Mouse (Mus musculus): Measurements from ENCODE around the gene Nts. TPM values are rescaled to one million over a fixed set of nuclear protein-coding genes. Genes with fewer than 3 reads are reported as not detected.

The Nts gene
- total and polyA plus RNA-seq, 3 experiments = 0.13 TPM; not detected in 2

- DNase-seq (ENCODE audit: extremely low read depth) = no peak
- TF ChIP-seq ZNF384 (IDR thresholded peaks at IDR 0.05; ENCODE audit: low read depth, low read length) (no peak), MAZ (IDR thresholded peaks at IDR 0.05; ENCODE audit: low read depth, low read length) (no peak), RCOR1 (conservative IDR thresholded peaks at IDR 0.05; ENCODE audit: low read depth, low read length) (no peak), USF2 (conservative IDR thresholded peaks at IDR 0.05; ENCODE audit: low read depth, low read length) (no peak), NELFE (IDR thresholded peaks at IDR 0.05; ENCODE audit: low read depth, low read length) (no peak), JUND (conservative IDR thresholded peaks at IDR 0.05; ENCODE audit: low read depth, low read length) (no peak), USF1 (IDR thresholded peaks at IDR 0.05; ENCODE audit: low read depth, low read length) (no peak), KAT2A (IDR thresholded peaks at IDR 0.05; ENCODE audit: insufficient replicate concordance, low read length) (no peak), IRF4 (IDR thresholded peaks at IDR 0.05; ENCODE audit: low read depth, low read length) (no peak), EP300 (IDR thresholded peaks at IDR 0.05; ENCODE audit: low read length) (no peak), JUN (IDR thresholded peaks at IDR 0.05; ENCODE audit: insufficient read depth, low read depth, low read length) (no peak), CTCF (conservative IDR thresholded peaks at IDR 0.05 in 1 of 2, IDR thresholded peaks at IDR 0.05 in 1 of 2; ENCODE audit: low read depth in 2 of 2, low read length in 2 of 2) (peak in 1 of 2 experiments; percentile 49; a peak in 2 of 4 replicates), SMC3 (IDR thresholded peaks at IDR 0.05; ENCODE audit: low read depth, low read length) (peak; percentile 33; the same call in 1 of the 2 replicates), ZC3H11A (IDR thresholded peaks at IDR 0.05; ENCODE audit: low read depth, low read length) (no peak)
- no peak overlapping the region for H3K9ac ChIP-seq (ENCODE audit: insufficient read depth, low read depth)
- in situ Hi-C loops (cut with MboI; ENCODE audit: low pct_ligation_motif_present, low pct_unique_long_range_greater_than_20kb, low sequenced_read_pairs) (no loop called here), dilution Hi-C loops (cut with MboI; ENCODE audit: extremely low pct_ligation_motif_present, extremely low pct_unique_long_range_greater_than_20kb, low sequenced_read_pairs) (no loop called here)
- H3K79me2 ChIP-seq (replicated peaks; ENCODE audit: control insufficient read depth, extremely low read depth, insufficient read depth, poor library complexity, severe bottlenecking) = no peaks in the 10 kb centered on the region
- H3K27ac ChIP-seq (ENCODE audit: insufficient read depth, low read depth) = no peak overlapping the region
- H3K27me3 ChIP-seq (replicated peaks) = no peaks in the 10 kb centered on the region
- H3K4me3 ChIP-seq (replicated peaks in 1 of 3; ENCODE audit: low read depth in 2 of 3, low read length in 2 of 3, poor library complexity in 1 of 3) = no peak overlapping the region
- H3K4me2 ChIP-seq (ENCODE audit: insufficient read depth, low read depth, poor library complexity, severe bottlenecking) = no peak overlapping the region
- no peaks in the 10 kb centered on the region for H3K36me3 ChIP-seq (replicated peaks in 1 of 2; ENCODE audit: control insufficient read depth in 1 of 2, insufficient read depth in 1 of 2, low read length in 1 of 2)
- peaks cover 6% of the 10 kb centered on the region for H3K9me3 ChIP-seq (replicated peaks; ENCODE audit: low read length)
- no peaks in the 10 kb centered on the region for H3K4me1 ChIP-seq (ENCODE audit: control insufficient read depth in 1 of 2, insufficient read depth in 2 of 2)
Measured at GRCm38 (mm10) chr10:102451756-102452155, 38.5 kb downstream of the Nts start.

- H3K36me3 ChIP-seq (replicated peaks in 1 of 2; ENCODE audit: control insufficient read depth in 1 of 2, insufficient read depth in 1 of 2, low read length in 1 of 2) = no peaks in the 10 kb centered on the region
- H3K27ac ChIP-seq (ENCODE audit: insufficient read depth, low read depth) = no peak overlapping the region
- no peaks in the 10 kb centered on the region for H3K4me1 ChIP-seq (ENCODE audit: control insufficient read depth in 1 of 2, insufficient read depth in 2 of 2)
- in situ Hi-C loops (cut with MboI; ENCODE audit: low pct_ligation_motif_present, low pct_unique_long_range_greater_than_20kb, low sequenced_read_pairs) (no loop called here), dilution Hi-C loops (cut with MboI; ENCODE audit: extremely low pct_ligation_motif_present, extremely low pct_unique_long_range_greater_than_20kb, low sequenced_read_pairs) (no loop called here)
- no peak overlapping the region for H3K9ac ChIP-seq (ENCODE audit: insufficient read depth, low read depth)
- TF ChIP-seq SMC3 (IDR thresholded peaks at IDR 0.05; ENCODE audit: low read depth, low read length) = peak; percentile 18; the same call in 1 of the 2 replicates
- TF ChIP-seq ETS1 (conservative IDR thresholded peaks at IDR 0.05; ENCODE audit: low read depth, low read length) = no peak
- no peak for TF ChIP-seq MAX (IDR thresholded peaks at IDR 0.05; ENCODE audit: low read length)
- peak; percentile 75 for TF ChIP-seq ZNF384 (IDR thresholded peaks at IDR 0.05; ENCODE audit: low read depth, low read length)
- TF ChIP-seq RAD21 (IDR thresholded peaks at IDR 0.05; ENCODE audit: low read depth, low read length) = peak; percentile 54
- TF ChIP-seq CTCF (conservative IDR thresholded peaks at IDR 0.05 in 1 of 2, IDR thresholded peaks at IDR 0.05 in 1 of 2; ENCODE audit: low read depth in 2 of 2, low read length in 2 of 2) = peak; percentile 47 to 59; a peak in 3 of 4 replicates
- no peak for TF ChIP-seq JUN (IDR thresholded peaks at IDR 0.05; ENCODE audit: insufficient read depth, low read depth, low read length)
- no peak overlapping the region for H3K4me2 ChIP-seq (ENCODE audit: insufficient read depth, low read depth, poor library complexity, severe bottlenecking)
- H3K27me3 ChIP-seq (replicated peaks) = no peaks in the 10 kb centered on the region
- H3K9me3 ChIP-seq (replicated peaks; ENCODE audit: low read length) = peaks cover 2% of the 10 kb centered on the region
- DNase-seq (ENCODE audit: extremely low read depth) = peak; percentile 25
- no peaks in the 10 kb centered on the region for H3K79me2 ChIP-seq (replicated peaks; ENCODE audit: control insufficient read depth, extremely low read depth, insufficient read depth, poor library complexity, severe bottlenecking)
- no peak overlapping the region for H3K4me3 ChIP-seq (replicated peaks in 1 of 3; ENCODE audit: low read depth in 2 of 3, low read length in 2 of 3, poor library complexity in 1 of 3)
Measured at GRCm38 (mm10) chr10:102449449-102449848, 40.8 kb downstream of the Nts start.

All from CH12.LX (cell line).